Mouse (Mus musculus) urinary bladder, adult 2 months (tissue): ENCODE data around the gene Gm20422. TPM values are rescaled to one million over a fixed set of nuclear protein-coding genes. Genes with fewer than 3 reads are reported as not detected.
"Not testable (repeated sequence)": the region's sequence is repeated elsewhere in the genome, so short reads cannot be mapped to it uniquely, and the experiment has no call there.

Experiments
- DNase-seq: peaks from one replicate; pipeline ENCODE4 v3.0.0; 2022; ENCODE audit warnings: low spot score
- polyA plus RNA-seq: library from polyadenylated mRNA; depleted of rRNA; stranded (reverse); fragments of >200 nt; gene quantifications from 2 replicates; pipeline ENCODE4 v1.2.3, GENCODE M21; 2012; rRNA removed

Gm20422 gene
- polyA plus RNA-seq, 1 experiment, result 0.11 TPM

DNA sequence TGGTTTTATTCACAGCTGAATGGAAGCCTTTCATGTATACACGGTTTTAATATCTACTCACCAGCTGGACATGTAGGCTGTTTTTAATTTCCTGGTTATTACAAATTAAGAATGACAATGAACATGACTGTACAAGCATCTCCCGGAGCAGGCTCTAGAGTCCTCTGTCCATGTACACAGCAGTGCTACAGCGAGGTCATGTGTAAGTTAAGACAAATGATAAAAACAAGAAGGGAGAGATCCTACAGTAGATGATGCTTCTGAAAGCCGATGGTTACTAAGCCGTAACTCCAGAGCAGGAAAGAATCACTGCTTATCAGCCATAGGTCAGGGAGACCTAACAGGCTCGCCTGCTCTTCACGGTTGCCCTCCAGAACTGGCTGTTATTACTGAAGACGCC lies 61.2 kb downstream of the Gm20422 start:
- no peak for DNase-seq

- not testable (repeated sequence) for DNase-seq
Observed at GRCm38 (mm10) chr8:69710624-69711023, 64.1 kb downstream of the Gm20422 start, which contains the start of gene Zfp869. Gene Zfp869, minus strand, starts transcription at chr8:69710724.

GRCm38 (mm10) chr8:69701810-69702209 lies 72.9 kb downstream of the Gm20422 start:
- DNase-seq, result no peak

Other genes starting within 250 kb of the Gm20422 start
- 11.5 and 11.7 TPM in 2 replicates for gene Zfp868, start 149.3 kb downstream of the Gm20422 start, polyA plus RNA-seq
- 2.7 and 2.8 TPM in 2 replicates for gene Zfp964, start 120.4 kb downstream of the Gm20422 start, polyA plus RNA-seq
- 21.0 and 23.9 TPM in 2 replicates for gene Zfp869, start 64.2 kb downstream of the Gm20422 start, polyA plus RNA-seq
- 4.5 and 4.9 TPM in 2 replicates for gene Zfp963, start 24.9 kb downstream of the Gm20422 start, polyA plus RNA-seq
- gene Atp13a1, start 16.3 kb upstream of the Gm20422 start, polyA plus RNA-seq, result 39.5 and 43.8 TPM in 2 replicates
- 17.7 and 21.1 TPM in 2 replicates for gene Zfp866, start 16.3 kb upstream of the Gm20422 start, polyA plus RNA-seq
- gene Gmip, start 33.8 kb upstream of the Gm20422 start, polyA plus RNA-seq, result 19.5 and 20.3 TPM in 2 replicates
- 1.7 and 1.8 TPM in 2 replicates for gene Lpar2, start 47.5 kb upstream of the Gm20422 start, polyA plus RNA-seq
- 3.2 and 4.2 TPM in 2 replicates for gene Pbx4, start 57.6 kb upstream of the Gm20422 start, polyA plus RNA-seq
- 0.16 and 0.34 TPM in 2 replicates for gene Cilp2, start 112.8 kb upstream of the Gm20422 start, polyA plus RNA-seq
- 0.66 and 0.67 TPM in 2 replicates for gene Tssk6, start 127.3 kb upstream of the Gm20422 start, polyA plus RNA-seq
- gene Ndufa13, start 127.7 kb upstream of the Gm20422 start, polyA plus RNA-seq, result 136 and 140 TPM in 2 replicates
- gene Yjefn3, start 127.8 kb upstream of the Gm20422 start, polyA plus RNA-seq, result 1.2 and 1.8 TPM in 2 replicates
- gene Gatad2a, start 221.5 kb upstream of the Gm20422 start, polyA plus RNA-seq, result 28.8 and 38.7 TPM in 2 replicates